Mouse (Mus musculus): Measurements from ENCODE around the gene Rexo1.

DNA sequence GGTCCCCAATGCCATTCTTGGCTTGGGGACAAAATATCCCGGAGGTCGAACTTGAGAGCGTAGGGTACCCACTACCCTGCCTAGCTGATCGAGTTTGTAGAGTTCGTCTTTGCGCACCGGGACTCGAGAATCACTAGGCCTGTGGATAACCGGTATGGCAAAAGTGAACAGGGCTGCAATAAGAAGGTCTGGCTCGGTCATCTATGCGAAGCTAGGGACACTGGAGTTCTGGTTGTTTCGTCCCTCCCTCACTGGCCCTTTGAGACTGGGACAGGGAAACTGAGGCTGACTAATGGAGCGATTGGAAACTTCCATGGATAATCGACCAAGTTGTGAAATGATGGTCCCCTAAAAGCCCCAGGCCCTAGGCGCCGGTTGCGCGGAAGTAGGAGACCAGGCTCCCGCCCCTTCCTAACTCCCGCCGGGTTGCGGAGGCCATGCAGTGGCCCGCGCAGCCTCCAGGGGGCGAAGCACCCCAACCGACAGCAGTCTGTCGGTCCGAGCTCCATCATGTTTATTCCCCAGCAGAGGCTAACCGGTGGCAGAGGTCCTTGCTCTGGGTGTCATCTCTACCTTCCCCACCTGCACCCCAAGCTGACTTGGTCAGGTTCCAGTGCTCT, 16.9 kb upstream of the Rexo1 start:
- TF ChIP-seq CTCF (IDR thresholded peaks at IDR 0.05; ENCODE audit: low read depth) (peak; percentile 94), EP300 (optimal IDR thresholded peaks at IDR 0.05) (no peak)

All from stomach, postnatal 0 days (tissue).